Mouse (Mus musculus) neural tube, embryonic 12.5 days (tissue): ENCODE measurements around the gene Parp3. TPM values are rescaled to one million over a fixed set of nuclear protein-coding genes. Genes with fewer than 3 reads are reported as not detected.

Experiments used
- ATAC-seq: fragments of 200-750 bp; cut with Nextera tagmentation; 2 replicates; pipeline ENCODE4 v1.8.0; 2017; ENCODE audit warnings: low read depth, mild to moderate bottlenecking, moderate TSS enrichment, moderate library complexity; ENCODE audit not compliant: low FRiP score
- H3K27ac ChIP-seq: fragments of 300-500 bp; sonication (generic); 2 replicates; pipeline ENCODE4 v1.5.1; 2016
- H3K27me3 ChIP-seq: fragments of 300-500 bp; sonication (generic); replicated peaks from 2 replicates; pipeline ENCODE4 v1.6.1; 2016; ENCODE audit warnings: mild to moderate bottlenecking
- H3K36me3 ChIP-seq: fragments of 300-500 bp; sonication (generic); 2 replicates; pipeline ENCODE4 v1.6.1; 2016; ENCODE audit warnings: mild to moderate bottlenecking
- H3K4me1 ChIP-seq: fragments of 300-500 bp; sonication (generic); 2 replicates; pipeline ENCODE4 v1.6.1; 2016
- H3K4me2 ChIP-seq: fragments of 300-500 bp; sonication (generic); replicated peaks from 2 replicates; pipeline ENCODE4 v1.6.1; 2016; ENCODE audit warnings: mild to moderate bottlenecking
- H3K4me3 ChIP-seq: fragments of 300-500 bp; sonication (generic); 2 replicates; pipeline ENCODE4 v1.5.1; 2016
- H3K9ac ChIP-seq: fragments of 300-500 bp; sonication (generic); 2 replicates; pipeline ENCODE4 v1.6.1; 2016; ENCODE audit warnings: mild to moderate bottlenecking
- H3K9me3 ChIP-seq: fragments of 300-500 bp; sonication (generic); 2 replicates; pipeline ENCODE4 v1.6.1; 2016; ENCODE audit warnings: mild to moderate bottlenecking
- WGBS: fragments of 180-500 bp; shearing (Covaris S2); methylation state at CpG from one replicate; pipeline ENCODE4 v1.1.7; 2016; 5-methylcytosine and 5-hydroxymethylcytosine counted together
- polyA plus RNA-seq: library from polyadenylated mRNA; unstranded; fragments of >200 nt; fragmentation: Nextera tagmentation; extraction: Ambion mirVana; gene quantifications from 2 replicates; pipeline ENCODE4 v1.2.1, GENCODE M21; 2016

The Parp3 gene
- polyA plus RNA-seq, 1 experiment from 2014 or later, result 2.2 TPM

DNA sequence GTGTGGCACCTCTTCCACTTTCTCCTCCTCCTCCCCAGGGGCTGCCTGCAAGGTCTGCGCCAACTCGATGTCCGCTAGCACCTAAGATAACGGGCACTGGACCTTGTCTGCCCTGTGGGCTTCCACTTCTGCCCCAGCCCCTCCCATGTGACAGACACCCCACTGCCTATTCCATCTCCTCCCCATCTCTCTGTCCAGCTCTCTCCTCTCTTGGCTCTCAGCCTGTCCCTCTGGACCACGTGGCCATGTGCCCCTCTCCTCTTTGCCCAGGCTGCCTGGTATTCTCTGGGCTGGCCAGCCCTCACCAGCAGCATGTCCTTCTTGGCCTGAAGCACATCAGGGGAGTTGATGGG is 3.0 kb downstream of the Parp3 start:
- Histone ChIP-seq H3K9ac (no peak overlapping the region), H3K36me3 (no peaks in the 10 kb centered on the region), H3K9me3 (no peaks in the 10 kb centered on the region), H3K27me3 (no peaks in the 10 kb centered on the region), H3K4me2 (no peak overlapping the region), H3K4me1 (peaks cover 30% of the 10 kb centered on the region), H3K27ac (no peak overlapping the region), H3K4me3 (no peak overlapping the region)
- 85% methylated on average over 5 of the region's 5 CpGs for WGBS
- no peak for ATAC-seq

DNA sequence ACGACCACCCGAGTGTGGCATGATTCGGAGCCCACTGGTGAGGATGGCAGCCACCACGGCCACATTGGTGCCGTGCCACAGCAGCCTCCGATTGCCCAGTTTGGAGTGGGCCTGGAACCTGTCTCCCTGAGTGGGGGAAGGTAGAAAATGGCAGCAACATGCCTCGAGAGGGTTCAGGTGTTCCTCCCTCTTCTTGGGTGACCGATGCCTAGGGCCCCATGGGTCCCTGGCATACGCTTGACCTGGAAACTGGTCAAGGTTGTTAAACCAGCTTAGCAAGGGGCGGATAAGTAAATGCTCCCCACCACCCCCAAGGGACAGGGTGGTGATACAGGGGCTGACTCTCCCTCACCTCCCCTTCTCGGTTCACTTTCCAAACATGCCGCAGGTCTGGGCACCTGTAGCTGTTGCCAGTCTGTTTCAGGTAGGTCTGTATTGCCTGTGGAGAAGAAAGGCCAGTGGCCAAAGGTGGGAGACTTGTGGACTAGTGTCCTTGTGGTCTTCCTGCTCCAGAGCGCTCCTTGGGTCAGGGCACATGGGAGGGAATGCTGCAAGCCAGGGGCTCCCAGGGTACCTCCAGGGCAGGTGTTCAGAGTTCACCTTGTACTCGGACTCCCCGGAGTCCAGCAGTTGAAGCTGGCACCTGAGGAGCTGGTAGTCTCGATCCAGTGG is 3.5 kb downstream of the Parp3 start:
- H3K27me3 ChIP-seq, result no peaks in the 10 kb centered on the region
- H3K27ac ChIP-seq, result no peak overlapping the region
- H3K36me3 ChIP-seq, result no peaks in the 10 kb centered on the region
- H3K9ac ChIP-seq, result no peak overlapping the region
- WGBS, result 90% methylated on average over 16 of the region's 16 CpGs
- H3K4me3 ChIP-seq, result no peak overlapping the region
- no peak overlapping the region for H3K4me2 ChIP-seq
- H3K4me1 ChIP-seq, result peaks cover 28% of the 10 kb centered on the region
- ATAC-seq, result no peak
- no peaks in the 10 kb centered on the region for H3K9me3 ChIP-seq

DNA sequence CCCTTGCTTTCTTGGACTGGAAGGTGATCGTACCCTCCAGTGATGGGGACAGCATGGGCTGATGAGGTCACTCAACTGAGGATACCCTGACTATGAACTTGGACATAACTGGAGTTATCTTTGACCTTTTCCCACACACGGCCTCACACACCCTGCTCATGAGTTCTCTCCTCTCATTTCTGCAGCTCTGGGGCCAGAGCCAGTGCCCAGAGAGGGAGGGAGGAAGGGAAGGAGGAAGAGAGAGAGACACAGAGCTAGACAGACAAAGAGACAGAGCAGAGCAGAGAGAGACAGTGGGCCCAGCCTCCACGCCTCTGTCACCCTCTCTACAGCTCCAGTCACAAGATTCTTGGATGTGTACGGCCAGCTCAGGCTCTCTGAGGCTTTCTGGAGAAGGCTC is 4.4 kb downstream of the Parp3 start:
- Histone ChIP-seq H3K27me3 (no peaks in the 10 kb centered on the region), H3K9me3 (no peaks in the 10 kb centered on the region), H3K9ac (no peak overlapping the region), H3K4me2 (no peak overlapping the region), H3K27ac (no peak overlapping the region), H3K4me1 (peaks cover 19% of the 10 kb centered on the region), H3K36me3 (no peaks in the 10 kb centered on the region), H3K4me3 (no peak overlapping the region)
- no peak for ATAC-seq
- WGBS, result 77% methylated on average over 4 of the region's 4 CpGs

DNA sequence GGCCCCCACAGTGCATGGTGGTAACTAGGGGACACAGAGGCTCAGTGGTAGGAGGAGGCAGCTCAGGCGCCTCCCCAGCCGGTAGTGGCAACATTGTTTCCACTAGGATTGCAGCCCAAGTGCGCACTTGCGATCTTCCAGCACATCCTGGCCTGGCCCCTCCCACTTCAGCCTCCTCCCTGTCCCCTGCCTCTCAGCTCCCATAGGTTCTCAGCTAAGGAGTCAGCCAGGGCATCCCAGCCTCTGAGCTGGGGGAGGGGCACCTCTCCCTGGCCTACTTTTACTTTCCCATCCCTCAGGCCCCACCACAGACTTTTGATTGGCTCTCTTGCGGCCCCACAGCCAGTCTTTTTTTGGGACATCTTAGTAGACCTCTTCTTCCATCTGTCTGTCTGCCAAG is 4.9 kb downstream of the Parp3 start:
- H3K4me2 ChIP-seq, result peak overlapping the region; percentile 17; the same call in 1 of the 2 replicates

DNA sequence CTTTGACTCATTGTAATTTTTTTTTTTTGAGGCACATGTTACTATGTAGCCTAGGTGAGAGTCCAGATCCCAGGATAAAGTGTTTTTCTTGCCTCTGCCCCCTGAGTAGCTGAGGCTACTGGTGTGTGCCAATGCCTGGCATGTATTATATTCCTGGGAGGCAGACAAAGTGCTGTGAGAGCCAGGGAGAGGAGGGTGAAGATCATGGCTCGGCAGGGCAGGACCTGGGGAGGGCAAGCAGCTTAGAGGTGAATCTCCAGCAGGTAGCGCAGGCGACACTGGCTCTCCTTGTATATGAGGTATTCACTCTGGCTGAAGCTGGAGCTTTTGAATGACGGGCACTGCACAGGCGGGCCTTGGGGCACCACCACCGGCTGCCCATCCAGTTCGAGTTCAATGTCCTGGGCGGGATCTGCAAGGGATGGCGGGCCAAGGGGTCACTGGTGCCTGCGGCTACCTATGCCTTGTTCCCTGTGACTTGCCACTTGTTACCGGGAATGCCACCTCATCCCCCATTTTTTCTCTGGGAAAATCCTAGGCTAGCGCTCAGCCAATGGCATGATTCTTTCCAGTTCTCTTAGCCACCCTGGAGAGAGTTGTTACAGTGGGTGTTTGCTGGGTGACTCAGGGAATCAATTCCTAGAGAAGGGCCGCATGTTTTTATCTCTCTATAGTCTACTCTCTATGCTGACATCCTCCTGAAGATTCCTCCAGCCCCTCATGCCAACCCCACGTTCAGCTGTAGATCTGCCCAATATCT is 5.6 kb downstream of the Parp3 start:
- ATAC-seq, result no peak
- H3K4me1 ChIP-seq, result peaks cover 19% of the 10 kb centered on the region
- no peak overlapping the region for H3K4me3 ChIP-seq
- H3K4me2 ChIP-seq, result peak overlapping the region; percentile 17; the same call in 1 of the 2 replicates
- H3K27me3 ChIP-seq, result no peaks in the 10 kb centered on the region
- H3K9ac ChIP-seq, result no peak overlapping the region
- H3K9me3 ChIP-seq, result no peaks in the 10 kb centered on the region
- 65% methylated on average over 14 of the region's 14 CpGs for WGBS
- no peaks in the 10 kb centered on the region for H3K36me3 ChIP-seq
- no peak overlapping the region for H3K27ac ChIP-seq

More for the DNA sequence above, 4.9 kb downstream of the Parp3 start:
- Histone ChIP-seq H3K4me3 (no peak overlapping the region), H3K27me3 (no peaks in the 10 kb centered on the region), H3K27ac (no peak overlapping the region), H3K9me3 (no peaks in the 10 kb centered on the region), H3K36me3 (no peaks in the 10 kb centered on the region), H3K4me1 (peaks cover 19% of the 10 kb centered on the region), H3K9ac (no peak overlapping the region)
- WGBS, result 12% methylated on average over 5 of the region's 5 CpGs
- no peak for ATAC-seq

DNA sequence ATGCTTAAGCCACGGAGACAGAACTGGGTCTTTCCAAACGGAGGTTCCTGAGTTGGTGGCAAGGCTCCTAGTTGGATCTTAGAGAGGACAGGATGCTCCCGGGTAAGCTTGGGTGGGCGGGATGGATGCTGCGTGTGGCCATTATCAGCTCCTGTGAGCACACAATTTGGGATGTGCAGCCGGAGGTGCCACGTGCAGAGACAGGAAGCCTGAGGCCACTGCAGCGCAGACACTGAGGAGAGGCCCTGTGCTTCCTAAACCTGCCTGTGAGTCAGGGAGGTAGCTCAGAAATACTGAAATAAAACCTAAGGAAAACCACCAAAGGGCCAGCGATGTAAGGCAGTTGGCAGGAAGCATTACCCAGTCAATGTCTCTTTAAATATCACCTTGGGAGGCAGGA is 7.0 kb downstream of the Parp3 start:
- ATAC-seq, result no peak

DNA sequence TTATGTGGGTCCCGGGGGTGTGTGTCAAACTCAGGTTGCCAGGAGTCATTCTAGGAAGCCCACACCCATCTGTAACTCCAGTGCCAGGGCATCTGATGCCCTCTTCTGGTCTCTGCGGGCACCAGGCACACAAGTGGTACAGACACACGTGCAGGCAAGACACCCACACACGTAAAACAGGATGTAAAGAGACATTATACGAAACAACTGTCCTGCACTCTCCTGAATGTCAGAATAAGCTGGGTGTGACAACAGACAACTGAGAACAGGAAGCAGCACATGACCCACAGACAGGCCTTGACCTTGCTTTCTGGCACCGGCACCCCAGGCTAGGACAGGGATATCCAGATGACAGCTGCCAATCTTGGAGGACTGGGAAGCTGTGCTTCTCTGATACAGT is 7.4 kb downstream of the Parp3 start:
- Histone ChIP-seq H3K9ac (no peak overlapping the region), H3K27ac (no peak overlapping the region), H3K4me1 (peaks cover 27% of the 10 kb centered on the region), H3K36me3 (peaks cover 3% of the 10 kb centered on the region; the same call in 1 of the 2 replicates), H3K27me3 (no peaks in the 10 kb centered on the region; the same call in 1 of the 2 replicates), H3K4me2 (no peak overlapping the region), H3K4me3 (no peak overlapping the region), H3K9me3 (no peaks in the 10 kb centered on the region)
- WGBS, result 74% methylated on average over 6 of the region's 6 CpGs
- no peak for ATAC-seq

More for the DNA sequence above, 7.0 kb downstream of the Parp3 start:
- H3K27me3 ChIP-seq, result no peaks in the 10 kb centered on the region; the same call in 1 of the 2 replicates
- H3K4me2 ChIP-seq, result no peak overlapping the region
- no peak overlapping the region for H3K9ac ChIP-seq
- H3K27ac ChIP-seq, result no peak overlapping the region
- WGBS, result 73% methylated on average over 9 of the region's 9 CpGs
- H3K9me3 ChIP-seq, result no peaks in the 10 kb centered on the region
- H3K36me3 ChIP-seq, result no peaks in the 10 kb centered on the region
- no peak overlapping the region for H3K4me3 ChIP-seq
- H3K4me1 ChIP-seq, result peaks cover 26% of the 10 kb centered on the region

DNA sequence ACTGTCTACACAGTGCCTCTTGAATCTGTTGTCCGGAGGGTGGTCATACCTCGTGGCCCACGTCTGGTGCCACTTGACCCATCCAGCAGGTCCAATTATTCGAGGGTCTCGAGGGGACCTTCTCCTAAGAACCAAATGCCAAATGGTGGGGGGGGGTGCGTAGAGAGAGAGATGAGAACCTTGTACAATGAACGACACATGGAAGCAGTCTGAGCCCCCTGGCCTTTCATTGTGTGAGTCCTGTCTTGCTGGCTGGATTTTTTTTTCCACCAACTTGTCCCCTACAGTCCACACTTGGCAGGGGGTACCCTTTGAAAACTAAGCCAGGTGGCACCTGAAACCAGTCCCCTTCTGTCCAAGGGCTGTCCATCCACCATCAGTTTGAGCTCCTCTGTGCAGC is 9.0 kb downstream of the Parp3 start:
- H3K4me3 ChIP-seq, result no peak overlapping the region
- no peak overlapping the region for H3K4me2 ChIP-seq
- H3K4me1 ChIP-seq, result peaks cover 36% of the 10 kb centered on the region
- no peak overlapping the region for H3K9ac ChIP-seq
- ATAC-seq, result no peak
- no peak overlapping the region for H3K27ac ChIP-seq
- H3K9me3 ChIP-seq, result no peaks in the 10 kb centered on the region
- peaks cover 4% of the 10 kb centered on the region; the same call in 1 of the 2 replicates for H3K27me3 ChIP-seq
- 90% methylated on average over 7 of the region's 7 CpGs for WGBS
- peaks cover 19% of the 10 kb centered on the region for H3K36me3 ChIP-seq

DNA sequence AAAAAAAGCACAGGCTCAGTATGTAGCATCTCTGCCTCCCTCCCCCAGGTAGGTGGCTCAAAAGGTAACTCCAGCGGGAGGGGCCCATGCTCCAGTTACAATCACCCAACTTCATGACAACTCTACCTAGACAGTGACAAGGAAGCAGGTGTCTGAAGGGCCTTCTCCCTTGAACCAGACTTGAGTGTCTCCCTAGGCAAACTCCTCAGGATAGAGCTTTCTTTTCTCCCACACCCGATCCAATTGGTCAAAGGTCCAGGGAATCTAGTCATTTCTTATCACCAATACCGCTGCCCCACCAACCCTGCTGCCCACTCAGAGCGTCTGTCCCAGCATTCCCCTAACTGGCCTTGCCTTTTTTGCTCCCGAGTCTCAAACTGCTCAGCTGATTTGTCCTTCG is 10.0 kb downstream of the Parp3 start:
- H3K9me3 ChIP-seq, result no peaks in the 10 kb centered on the region
- H3K27me3 ChIP-seq, result peaks cover 4% of the 10 kb centered on the region; the same call in 1 of the 2 replicates
- no peak for ATAC-seq
- H3K27ac ChIP-seq, result no peak overlapping the region
- WGBS, result 92% methylated on average over 6 of the region's 6 CpGs
- H3K4me2 ChIP-seq, result no peak overlapping the region
- H3K4me1 ChIP-seq, result peaks cover 32% of the 10 kb centered on the region
- peaks cover 29% of the 10 kb centered on the region for H3K36me3 ChIP-seq
- H3K4me3 ChIP-seq, result no peak overlapping the region
- H3K9ac ChIP-seq, result no peak overlapping the region

DNA sequence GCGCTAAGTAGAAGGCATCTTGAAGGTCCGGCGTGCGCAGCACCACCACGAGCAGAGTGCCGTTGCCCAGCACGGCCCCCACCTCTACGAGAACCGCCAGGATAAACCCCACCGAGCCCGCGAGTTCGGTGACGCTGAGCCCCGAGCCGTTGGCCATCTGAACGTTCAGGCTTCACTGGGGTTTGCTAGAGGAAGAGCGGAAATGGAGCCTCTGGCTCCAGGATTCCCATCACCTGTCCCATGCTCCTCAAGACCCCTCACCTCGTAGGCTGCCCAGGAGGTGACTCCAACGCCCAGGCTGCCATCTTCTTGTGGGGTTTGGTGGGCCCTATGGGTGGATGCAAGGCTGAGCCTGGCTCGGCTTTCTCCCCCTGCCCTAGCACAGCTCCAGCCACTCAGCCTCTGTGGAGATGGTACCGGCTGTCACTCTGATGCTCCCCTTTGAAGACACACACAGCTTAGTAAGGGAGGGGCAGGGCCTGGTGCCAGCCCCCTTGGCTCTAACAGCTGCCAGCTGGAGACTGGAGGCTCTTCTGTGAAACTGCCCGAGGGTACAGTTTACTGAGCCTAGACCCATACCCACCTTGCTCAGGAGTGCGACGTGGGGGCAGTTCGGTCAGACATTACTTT is 11.1 kb downstream of the Parp3 start, which contains the start of gene Gpr62:
Gpr62 (minus strand) TSS at position 368 of the 630 bp plus-strand sequence.
- peak within 1 kb of the TSS; percentile 42; the same call in 1 of the 2 replicates for H3K27ac ChIP-seq
- H3K9me3 ChIP-seq, result no peaks in the 10 kb centered on the region
- H3K36me3 ChIP-seq, result peaks cover 38% of the 10 kb centered on the region
- peaks cover 4% of the 10 kb centered on the region; the same call in 1 of the 2 replicates for H3K27me3 ChIP-seq
- H3K9ac ChIP-seq, result peak within 1 kb of the TSS; percentile 78
- peaks cover 29% of the 10 kb centered on the region for H3K4me1 ChIP-seq
- WGBS, result 30% methylated on average over 26 of the region's 26 CpGs
- peak within 1 kb of the TSS; percentile 94 for H3K4me2 ChIP-seq
- peak; percentile 29; the same call in 1 of the 2 replicates for ATAC-seq
- H3K4me3 ChIP-seq, result peak within 1 kb of the TSS; percentile 52

DNA sequence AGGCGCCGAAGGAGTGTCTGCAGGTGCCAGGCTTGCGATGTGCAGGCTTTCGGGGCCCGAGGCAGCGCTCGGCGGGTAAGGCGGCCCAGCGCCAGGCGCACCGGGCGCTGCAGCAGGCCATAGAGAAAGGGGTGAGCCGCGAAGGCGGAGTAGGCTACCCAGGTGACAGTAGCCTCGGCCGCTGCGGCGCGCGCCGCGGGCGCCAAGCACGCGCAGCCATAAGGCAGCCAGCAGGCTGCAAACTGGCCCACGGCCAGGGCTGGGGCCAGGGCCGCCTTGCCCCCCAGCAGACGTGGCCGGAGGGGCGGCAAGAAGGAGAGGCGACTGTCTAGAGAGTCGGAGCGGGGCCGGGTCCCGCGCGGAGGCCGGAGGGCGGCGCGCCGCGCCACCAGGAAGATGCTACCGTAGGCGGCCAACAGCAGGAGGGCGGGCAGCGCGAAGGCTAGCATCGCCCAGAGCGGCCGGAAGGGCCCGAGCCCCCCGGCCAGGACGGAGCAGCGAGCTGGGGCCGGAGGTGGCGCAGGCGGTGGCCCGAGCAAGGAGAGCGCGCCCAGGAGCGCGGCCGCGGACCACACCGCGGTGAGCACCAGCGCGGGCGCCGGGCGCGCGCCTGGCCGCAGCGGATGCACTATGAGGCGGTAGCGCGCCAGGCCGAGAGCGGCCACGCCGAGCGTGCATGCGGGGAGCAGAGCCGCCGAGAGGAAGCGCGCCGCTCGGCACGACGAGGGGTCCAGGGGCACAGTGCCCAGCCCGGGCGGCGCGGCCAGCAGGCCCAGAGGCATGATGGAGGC is 11.8 kb downstream of the Parp3 start:
- H3K9me3 ChIP-seq, result no peaks in the 10 kb centered on the region
- H3K27me3 ChIP-seq, result peaks cover 4% of the 10 kb centered on the region; the same call in 1 of the 2 replicates
- H3K9ac ChIP-seq, result peak overlapping the region; percentile 78
- peak overlapping the region; percentile 42; the same call in 1 of the 2 replicates for H3K27ac ChIP-seq
- WGBS, result 2% methylated on average over 99 of the region's 99 CpGs
- ATAC-seq, result peak; percentile 65
- peak overlapping the region; percentile 94 for H3K4me2 ChIP-seq
- H3K36me3 ChIP-seq, result peaks cover 46% of the 10 kb centered on the region
- H3K4me3 ChIP-seq, result peak overlapping the region; percentile 52
- H3K4me1 ChIP-seq, result peaks cover 37% of the 10 kb centered on the region
